Mouse (Mus musculus): ENCODE results near the gene Csnk1d.

Csnk1d gene

DNA sequence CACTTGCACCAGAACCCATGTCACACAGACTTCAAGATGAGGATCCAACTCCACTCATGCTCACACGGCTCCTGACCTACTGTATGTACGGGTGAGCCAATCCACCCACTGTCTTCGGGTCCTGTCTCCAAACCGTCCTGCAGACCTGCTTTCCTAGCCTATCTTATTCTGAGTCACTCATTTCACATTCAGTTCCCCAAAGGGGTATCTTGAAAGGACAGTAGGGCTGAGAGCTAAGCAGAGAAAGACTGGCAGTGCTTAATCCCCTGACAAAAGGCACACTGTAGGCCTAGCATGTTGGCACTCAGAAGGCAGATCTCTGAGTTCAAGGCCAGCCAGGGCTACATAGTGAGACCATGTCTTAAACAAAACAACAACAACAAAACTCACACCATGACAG lies 2.7 kb downstream of the Csnk1d start:
- intact Hi-C loops (cut with DNase I): no loop called here

DNA sequence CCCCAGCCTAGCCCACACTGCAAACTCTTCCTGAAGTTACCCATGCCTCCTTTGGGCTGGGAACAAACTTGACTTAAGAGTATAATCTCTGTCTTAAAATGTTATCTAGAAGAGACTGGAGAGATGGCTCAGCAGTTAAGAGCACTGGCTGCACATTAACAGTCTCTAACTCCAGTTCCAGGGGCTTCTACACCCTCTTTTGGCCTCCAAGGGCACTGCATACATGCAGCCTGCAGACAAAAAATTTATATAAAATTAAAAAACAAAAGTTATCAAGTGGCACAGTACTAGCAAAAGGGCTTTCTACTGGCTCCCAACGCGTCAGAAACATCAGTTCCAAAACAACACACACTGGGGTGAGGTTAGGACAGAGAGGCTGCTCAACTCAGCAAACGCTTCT lies 3.5 kb downstream of the Csnk1d start:
- intact Hi-C loops (cut with DNase I): no loop called here

DNA sequence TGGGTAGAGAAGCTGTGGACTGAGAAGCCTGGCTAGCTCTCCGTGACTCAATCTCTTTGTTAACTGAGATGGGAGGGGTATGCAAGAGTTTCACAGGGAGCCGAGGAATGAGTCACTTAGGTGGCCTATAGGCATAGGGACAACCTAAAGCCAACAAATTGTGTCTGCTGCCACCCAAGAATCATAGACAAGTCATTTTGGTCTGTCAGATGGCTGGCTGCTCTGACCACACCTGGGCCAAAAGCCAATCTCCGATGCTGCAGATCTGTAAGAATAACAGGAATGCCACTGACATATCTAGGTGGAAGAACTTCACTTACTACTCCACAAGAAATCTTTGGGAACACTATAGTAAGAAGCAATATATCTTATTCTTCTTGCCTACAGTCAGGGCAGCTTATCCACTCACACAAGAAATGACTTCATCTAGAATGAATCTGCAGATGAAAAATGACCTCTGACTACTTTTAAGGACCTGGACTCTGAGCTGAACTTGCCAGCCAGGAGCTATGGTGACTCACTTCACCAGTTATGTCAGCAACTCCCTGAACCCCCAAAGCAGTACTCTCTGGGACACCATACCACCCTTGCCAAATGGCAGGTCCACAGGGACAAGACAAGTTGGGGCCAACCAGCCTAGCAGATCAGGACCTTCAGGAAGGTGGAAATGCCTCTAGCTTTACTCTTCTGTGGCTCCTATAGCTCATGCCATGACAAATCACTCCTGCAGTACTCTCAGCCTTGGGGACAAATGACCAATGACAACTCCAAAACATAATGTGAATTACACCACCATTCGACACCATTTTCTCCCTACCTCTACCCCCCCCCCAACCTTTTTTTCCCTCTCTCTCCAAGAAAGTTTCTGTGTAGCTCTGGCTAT lies 6.4 kb downstream of the Csnk1d start:
- intact Hi-C loops (cut with DNase I): no loop called here

DNA sequence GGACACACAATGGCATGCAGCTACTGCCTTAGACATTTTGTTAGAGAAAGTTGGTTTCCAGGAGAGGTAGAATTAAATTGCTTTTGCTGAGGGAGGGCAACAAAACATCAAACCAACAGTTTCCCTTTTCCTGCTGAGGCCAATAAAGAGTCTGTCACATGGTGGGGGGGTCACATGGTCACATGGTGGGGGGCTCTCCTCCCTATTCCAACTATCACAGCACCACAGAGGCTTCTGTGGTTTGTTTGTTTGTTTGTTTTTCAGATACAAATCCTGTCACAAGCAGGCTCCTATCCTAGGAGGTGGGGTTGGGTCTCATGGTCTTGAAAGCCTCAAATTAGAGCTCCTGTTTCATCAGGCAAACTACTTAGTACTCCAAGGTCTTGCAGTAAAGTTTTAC lies 8.7 kb downstream of the Csnk1d start:
- intact Hi-C loops (cut with DNase I): no loop called here

DNA sequence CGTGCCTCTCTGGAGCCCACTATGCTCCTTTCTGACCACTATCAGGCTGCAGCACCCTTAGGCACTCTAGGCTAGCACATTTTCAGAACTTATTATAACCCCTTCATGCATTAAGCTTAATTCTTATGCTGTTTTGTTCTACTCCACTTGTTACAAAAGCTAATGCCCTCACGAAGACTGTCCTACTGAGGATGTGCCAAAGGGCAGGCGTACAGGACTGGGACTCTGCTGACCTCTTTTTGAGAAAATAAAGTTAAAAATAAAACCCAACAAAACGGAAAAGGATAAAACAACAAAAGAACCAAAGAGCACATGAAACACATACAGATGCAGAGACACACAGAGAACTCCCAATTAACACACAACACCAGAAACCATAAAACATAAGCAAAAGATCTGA lies 9.5 kb downstream of the Csnk1d start:
- intact Hi-C loops (cut with DNase I): no loop called here

DNA sequence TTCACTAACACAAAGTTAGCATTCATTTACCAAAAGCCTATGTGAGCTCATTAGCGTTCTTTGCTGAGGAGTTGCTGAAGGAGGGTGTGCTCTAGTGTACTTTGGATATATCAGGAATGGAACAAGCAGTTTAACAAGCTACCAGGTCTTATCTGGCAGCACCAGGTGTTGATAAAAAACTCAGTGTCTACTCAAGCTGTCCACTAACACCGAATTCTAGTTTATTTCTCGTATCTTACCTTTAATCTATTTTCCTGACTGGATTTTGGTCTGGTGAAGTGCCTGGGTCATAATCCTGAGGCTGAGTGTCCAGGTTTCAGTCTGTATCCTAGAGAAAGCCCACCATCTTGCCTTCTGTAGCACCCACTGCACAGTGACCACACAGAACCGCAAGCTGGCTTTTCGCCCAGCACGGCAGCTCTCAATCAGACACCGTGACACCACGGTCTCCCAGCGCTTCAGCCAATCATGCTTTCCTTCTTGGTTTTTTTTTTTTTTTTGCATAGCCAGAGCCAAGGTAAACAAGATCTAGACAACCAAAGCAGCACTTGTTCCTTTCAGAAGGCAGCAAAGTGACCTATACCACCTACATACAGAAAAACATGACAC lies 10.6 kb downstream of the Csnk1d start:
- intact Hi-C loops (cut with DNase I): no loop called here

DNA sequence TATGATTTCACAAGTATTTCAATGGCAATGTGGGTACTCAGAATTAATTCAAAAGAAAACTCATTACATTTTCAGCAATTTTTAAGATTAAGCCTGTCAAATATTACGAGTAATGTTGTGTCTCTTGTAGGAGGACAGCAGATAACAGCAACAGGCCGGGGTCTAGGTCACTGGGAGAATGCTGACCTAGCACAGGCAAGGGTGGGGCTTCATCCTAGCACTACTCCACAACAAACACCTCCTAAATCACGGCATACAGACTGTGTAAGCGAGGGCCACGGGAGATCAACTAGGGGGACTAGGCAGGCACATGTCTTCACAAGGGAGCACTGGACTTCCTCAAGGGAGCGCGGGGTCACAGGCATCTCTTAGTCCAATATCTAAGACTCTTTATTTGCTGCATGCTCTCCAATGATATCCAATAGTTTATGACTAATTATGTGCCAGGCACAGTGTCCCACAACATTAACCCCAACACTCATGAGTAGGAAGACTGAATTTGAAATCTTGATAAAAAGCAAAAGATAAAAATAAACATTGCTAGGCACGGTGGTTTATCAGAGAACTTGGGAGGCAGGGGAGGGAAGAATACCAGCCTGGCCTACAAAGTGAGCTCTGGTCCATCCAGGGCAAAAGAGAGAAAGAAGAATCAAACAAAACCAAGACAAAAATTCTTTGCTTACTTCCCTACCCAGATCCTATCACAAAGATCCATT lies 11.3 kb downstream of the Csnk1d start:
- intact Hi-C loops (cut with DNase I): no loop called here

DNA sequence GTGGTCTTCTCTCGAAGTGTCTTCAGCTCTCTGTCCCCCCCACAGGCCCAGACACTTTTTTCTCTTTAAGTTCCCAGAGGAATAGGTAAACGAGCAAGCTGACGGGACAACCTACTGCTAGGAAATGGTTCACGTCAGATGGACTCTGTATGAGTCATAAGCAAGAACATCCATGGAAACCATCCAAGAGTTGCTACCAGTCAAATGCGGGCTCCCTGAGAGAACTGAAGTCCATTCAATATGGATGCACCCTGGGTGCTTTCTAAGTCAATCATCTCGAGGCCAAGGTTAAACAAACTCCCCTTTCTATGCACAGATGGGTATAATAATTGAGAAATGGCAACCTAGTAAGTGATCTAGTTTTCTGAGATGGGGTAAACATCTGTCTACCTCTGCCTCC lies 17.8 kb downstream of the Csnk1d start:
- intact Hi-C loops (cut with DNase I): no loop called here

DNA sequence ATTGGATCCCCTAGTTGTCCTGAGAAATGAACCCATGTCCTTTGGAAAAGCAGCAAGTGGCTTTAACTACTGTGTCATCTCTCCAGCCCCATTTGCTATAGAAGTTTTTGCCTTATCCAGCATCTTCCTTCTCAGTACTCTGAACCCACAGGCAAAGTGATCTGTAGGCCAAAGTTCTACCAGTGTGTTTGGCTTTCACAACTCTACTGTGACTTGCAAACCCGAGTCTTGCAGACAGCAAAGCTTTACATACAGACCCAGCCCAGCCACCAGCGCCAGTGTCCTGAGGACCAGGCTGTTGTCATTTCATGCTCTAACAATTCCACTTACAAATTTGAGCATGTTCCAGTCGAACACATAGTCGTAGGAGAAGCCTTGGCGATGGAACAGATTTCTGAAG lies 19.9 kb downstream of the Csnk1d start:
- intact Hi-C loops (cut with DNase I): no loop called here

DNA sequence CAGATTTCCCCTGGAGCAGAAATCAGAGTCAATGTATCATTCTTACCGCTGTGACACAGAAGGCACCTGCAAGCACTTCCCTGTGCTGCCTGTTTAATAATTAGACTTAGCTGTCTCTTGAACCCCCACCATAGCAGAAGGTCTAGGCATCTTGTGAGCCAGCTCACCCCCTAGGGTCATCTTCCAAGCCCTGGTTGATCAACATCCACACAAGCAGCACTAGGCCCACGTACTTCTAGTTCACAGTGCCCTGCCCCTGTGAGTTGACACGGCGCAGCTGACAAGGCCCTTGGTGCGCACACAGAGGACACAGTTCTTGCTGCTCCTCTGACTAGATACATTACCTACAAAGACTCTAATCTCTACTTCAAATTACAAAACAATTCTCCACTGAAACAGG lies 21.4 kb downstream of the Csnk1d start:
- intact Hi-C loops (cut with DNase I): no loop called here

DNA sequence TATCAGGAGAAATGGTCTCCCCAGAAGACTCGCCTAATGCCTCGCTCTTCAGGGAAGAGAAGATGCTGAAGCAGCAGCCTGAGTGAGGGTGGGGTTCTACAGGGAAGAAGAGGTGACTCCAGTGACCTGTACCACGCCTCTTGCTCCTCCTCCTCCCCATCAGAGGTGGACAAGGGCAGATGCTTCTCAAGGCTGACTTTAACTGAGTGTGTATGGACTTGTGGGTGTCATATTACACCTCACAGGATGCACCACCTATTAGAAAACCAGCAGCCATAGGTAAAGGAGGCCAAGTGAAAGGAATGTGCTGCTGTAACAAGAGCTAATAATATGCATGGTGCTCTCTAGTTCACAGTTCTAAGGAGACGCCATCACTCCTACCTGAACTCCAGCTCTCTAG lies 25.5 kb downstream of the Csnk1d start:
- intact Hi-C loops (cut with DNase I): no loop called here

DNA sequence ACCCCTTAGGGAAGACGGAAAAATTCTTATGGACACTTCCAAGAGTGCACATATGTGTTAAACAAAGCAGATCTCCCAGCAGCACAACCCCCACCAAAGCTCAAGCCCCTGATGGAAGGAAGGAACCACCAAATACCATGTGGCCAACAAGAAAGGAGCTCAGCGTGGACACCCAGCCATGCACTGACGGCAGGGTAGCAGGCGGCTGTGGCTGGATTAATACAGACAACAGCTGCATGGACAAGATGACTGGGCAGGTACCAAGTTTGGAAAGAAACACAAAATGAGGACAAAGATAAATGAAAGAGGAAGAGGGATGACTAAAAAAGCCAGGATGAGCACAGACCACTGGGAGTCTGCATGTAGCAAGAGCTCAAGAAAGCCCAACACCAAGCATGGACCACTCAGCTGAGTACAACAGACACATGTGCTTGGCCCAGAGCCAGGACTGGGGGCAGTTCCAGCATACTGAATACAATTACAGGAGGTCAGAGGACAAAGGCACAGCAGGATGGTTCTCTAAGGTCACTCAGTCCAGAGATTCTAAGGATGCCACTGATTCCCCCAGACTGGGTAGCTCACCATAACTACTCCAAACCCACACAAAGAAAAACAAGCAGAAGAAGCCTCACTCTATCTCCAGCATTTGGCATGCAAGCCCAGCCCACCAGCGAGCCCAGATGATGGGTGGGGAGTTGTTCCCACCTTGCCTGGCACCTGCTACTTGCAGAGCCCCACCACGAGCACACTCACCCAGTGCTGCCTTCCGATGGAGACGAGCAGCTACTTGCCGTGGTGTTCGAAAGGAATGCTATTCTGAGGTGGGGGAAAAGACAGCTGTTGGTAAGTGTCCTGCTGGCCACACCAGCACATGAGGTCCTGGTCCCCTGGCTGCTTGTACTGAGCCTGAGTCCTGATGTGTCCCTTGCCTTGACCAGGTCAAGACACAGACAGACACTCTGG lies 26.7 kb downstream of the Csnk1d start:
- intact Hi-C loops (cut with DNase I): no loop called here

DNA sequence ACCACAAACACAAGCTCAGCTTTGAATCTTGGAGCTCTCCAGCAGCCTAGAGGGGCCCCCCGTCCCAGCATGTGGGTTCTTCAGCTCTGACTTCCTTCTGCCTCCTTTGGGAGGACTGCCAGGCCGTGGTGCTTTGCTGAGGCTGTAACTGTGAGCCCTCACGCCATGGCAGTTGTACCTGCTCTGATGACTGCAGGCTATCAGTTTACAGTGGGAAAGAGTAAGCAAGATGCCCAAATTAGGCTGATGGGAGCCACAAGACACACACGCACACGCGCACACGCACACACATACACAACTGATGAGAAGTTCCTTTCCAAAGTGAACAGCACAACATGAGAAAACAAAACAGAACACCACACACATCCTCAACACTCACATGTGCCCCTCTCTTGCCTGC lies 28.2 kb downstream of the Csnk1d start:
- intact Hi-C loops (cut with DNase I): no loop called here

DNA sequence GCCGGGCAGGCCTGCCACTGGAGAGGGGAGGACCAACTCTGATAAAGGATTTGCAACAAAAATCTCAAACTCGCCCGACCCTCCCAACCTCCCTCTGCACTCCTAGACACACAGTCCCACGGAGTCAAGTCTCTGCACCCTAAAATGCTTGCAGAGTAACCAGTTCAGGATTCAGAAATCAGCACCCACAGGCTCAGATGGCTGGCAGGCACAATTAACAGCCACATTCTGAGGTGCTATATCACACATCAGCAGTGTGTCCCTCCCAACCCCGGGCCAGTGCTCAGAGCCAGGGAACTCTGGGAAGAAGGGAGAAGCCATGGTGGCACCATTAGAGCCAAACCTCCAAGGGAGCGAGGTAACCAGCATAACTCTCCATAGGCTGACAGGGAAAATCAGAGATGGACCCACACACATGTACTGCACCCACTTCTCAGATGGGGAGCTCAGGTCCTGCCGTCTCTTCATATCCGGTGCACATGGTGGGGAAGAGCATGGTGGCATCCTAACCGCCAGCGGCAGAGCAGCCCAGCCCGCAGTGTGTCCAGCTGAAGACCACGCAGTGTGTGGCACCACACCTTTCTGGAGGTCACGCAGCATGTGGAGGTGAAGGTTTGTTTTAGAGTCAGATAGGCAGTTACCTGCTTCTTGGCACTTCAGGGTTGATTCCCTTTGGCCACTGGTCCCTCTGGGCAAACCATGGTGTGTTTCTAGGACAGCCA lies 28.9 kb downstream of the Csnk1d start:
- intact Hi-C loops (cut with DNase I): no loop called here

DNA sequence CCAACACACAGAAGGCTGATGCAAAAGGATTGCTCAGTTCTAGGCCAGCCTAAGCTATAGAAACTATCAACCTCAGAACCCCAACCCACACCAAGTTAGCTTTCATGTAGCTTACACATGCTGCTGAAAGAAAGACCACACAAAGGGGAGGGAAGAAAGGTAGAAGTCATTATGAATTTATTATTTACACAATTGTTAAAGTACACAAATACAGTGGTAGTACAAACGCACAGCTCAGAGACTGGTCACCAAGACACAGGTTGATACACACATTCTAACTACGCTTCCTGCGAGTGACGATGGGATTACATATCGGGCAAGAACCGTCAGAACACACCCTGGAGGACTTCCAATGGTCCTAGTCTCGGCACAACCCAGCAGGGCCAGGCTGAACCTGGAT lies 29.5 kb downstream of the Csnk1d start:
- intact Hi-C loops (cut with DNase I): no loop called here

DNA sequence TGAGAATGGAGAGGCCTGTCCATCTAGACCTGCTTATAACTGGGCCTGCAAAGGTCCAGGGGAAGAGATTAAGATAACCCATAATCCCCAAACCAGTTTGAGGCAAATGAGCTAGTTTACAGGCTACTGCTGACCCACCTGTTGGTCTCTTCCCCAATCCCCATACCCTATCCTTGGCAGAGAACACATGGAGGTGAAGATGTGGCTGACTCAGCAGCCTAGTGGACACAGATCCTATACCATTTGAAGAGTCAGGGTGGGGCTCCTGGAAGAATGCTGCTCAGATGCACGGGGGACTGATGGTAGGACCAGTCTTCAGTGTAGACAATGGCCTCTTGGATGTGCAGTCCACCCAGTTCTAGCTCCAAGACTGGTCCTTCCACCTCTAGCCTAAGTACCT lies 30.9 kb downstream of the Csnk1d start:
- intact Hi-C loops (cut with DNase I): no loop called here

DNA sequence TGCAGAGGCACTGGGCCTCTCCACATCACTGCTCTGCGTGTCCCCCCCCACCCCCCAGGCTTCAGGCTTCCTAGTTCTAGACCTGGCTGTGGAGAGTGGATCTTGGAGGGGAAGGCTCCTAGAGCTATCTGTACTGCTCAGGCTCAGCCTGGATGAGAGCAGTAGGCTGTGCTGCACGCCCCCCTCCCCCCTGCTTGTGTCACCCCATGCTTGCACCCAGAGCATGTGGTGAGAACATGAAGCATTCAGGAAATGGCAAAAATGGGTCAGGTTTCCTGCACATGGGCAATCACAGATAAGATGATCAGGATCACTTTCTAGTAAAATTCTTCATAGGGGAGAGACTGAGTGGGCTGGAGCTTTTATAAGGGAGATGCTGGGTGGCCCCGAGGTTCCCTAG lies 31.6 kb downstream of the Csnk1d start:
- intact Hi-C loops (cut with DNase I): no loop called here

DNA sequence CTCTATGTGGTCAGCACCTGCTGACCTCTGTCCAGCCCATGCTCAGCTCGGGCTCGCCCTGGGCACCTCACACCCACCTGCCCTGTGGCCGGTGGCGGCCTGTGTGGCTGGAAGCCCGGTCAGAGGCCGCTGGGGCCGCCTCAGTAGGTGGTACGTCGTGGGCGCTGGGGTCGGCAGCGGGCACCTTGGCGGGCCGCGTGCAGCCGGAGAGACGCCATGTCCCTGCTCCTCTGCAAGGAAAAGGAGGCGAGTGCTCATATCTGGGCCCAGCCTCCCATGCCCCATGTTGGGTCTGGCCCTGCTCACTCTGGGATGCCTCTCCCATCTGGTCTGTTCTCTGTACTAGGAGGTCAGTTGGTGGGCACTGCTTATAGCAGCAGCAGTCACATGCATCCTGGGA lies 32.1 kb downstream of the Csnk1d start:
- intact Hi-C loops (cut with DNase I): no loop called here

DNA sequence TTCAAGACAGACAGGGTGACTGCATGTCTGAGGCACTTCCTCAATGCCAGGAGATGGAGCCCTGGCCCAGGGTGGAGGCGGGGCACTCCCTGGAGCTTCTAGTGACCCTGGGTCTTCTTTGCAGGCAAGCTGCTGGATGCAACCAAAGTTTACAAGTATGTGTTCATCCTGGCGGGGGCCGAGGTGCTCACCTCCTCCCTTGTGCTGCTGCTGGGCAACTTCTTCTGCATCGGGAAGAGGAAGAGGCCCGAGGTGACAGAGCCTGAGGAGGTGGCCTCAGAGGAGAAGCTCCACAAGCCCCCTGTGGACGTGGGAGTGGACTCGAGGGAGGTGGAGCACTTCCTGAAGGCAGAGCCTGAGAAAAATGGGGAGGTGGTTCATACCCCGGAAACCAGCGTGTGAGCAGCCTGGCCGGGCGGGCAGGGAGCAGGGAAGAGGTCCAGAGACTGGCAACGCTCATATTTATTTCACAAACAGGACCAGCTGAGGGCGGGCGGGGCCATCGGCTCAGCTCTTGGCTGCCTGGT lies 33.3 kb downstream of the Csnk1d start:
- intact Hi-C loops (cut with DNase I): no loop called here

DNA sequence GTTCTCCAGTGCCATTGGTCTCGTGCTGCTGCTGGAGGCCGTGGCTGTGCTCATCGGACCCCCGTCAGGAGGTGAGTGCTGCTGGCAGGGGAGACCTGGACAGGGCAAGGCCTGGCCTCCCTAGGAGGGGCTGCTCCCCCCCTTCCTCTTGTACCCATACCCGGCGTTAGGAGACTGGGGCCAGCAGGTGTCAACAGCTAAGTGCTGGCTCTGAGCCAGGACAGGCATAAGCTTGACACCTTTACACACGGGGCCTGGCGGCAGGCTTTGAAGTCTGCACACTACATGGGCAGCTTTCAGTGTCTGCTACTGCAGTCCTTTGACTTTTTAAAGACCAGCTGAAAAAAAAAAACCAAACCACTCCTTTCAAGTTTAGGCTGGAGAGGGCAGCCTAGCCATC lies 34.1 kb downstream of the Csnk1d start:
- intact Hi-C loops (cut with DNase I): no loop called here
